Mouse (Mus musculus): ENCODE data around the gene Klk1b1. TPM values are rescaled to one million over a fixed set of nuclear protein-coding genes. Genes with fewer than 3 reads are reported as not detected.
"Not testable (repeated sequence)": the region's sequence is repeated elsewhere in the genome, so short reads cannot be mapped to it uniquely, and the experiment has no call there.

Klk1b1 gene
- total RNA-seq (2021), result not detected
- long read RNA-seq, experiment 1, result 0 reads
- long read RNA-seq, experiment 2, result 0 reads

GRCm38 (mm10) chr7:43966451-43966850, at the start of gene Klk1b1:
Gene Klk1b1, plus strand, starts transcription at chr7:43966751.
- no peak for DNase-seq (ENCODE audit: low spot score in 2 of 2)
- intact Hi-C loops (cut with DNase I), result no loop called here

DNA sequence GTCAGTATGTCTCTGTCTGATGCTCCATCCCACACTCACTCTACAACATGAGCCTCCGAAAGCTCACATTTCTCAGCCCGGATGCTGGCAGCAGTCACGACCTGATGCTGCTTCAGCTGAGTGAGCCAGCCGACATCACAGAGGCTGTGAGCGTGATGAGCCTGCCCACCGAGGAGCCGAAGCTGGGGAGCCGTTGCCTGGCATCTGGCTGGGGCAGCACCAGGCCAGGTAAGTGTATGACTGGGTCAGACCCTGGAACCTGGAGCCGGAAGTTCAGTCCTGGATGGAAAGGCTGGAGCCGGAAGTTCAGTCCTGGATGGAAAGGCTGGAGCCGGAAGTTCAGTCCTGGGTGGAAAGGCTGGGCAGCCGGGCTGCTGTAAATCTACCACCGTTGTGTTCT, 48.1 kb upstream of the Klk1b1 start:
- no peak for DNase-seq (ENCODE audit: low spot score in 2 of 2)
- intact Hi-C loops (cut with DNase I), result no loop called here

DNA sequence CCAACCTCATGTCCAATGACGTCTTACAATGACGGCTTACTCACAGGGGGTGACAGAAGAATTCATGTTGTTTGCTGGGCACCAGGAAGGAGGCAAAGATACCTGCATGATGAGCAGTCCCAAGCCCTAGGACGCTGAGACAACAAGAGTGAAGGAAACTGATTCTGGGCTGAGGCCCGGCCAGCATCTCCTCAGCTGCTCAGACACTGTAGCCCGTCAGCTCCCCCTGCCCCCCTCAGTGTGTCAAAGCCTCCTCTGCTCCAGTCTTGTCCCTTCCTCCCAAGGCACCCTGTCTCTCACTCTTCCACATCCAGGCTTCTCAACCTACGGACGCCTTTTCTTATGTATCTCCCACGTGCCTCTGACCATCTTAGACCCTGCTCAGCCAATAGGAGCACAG, 47.7 kb upstream of the Klk1b1 start:
- DNase-seq (ENCODE audit: low spot score in 2 of 2), result no peak
- intact Hi-C loops (cut with DNase I), result no loop called here

- DNase-seq (ENCODE audit: low spot score in 2 of 2), result peak; percentile 77 to 82
- intact Hi-C loops (cut with DNase I), result no loop called here
Measured at GRCm38 (mm10) chr7:43919559-43920451, 46.7 kb upstream of the Klk1b1 start.

DNA sequence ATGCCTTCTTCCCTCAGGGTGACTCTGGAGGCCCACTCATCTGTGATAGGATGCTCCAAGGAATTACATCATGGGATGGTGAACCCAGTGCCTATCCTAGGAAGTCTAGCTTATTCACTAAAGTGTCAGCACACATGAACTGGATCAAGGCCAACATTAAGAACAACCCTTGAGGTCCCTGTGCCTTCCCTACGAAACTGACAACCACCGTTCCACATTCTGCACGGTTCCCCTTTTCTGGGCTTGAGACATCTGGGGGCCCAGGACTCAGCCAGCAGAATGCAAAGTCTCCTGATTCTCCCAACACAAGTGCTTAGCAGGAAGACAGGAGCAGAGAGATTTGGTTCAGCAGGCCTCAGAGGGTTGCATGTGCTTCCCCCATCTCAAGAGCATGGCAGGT, 46.0 kb upstream of the Klk1b1 start:
- DNase-seq (ENCODE audit: low spot score in 2 of 2), result no peak
- intact Hi-C loops (cut with DNase I), result no loop called here

GRCm38 (mm10) chr7:43921087-43921486, 45.5 kb upstream of the Klk1b1 start:
- intact Hi-C loops (cut with DNase I), result no loop called here
- no peak for DNase-seq (ENCODE audit: low spot score in 2 of 2)

GRCm38 (mm10) chr7:43921941-43922340, 44.6 kb upstream of the Klk1b1 start:
- DNase-seq (ENCODE audit: low spot score in 2 of 2), result no peak
- intact Hi-C loops (cut with DNase I), result no loop called here

- no peak for DNase-seq (ENCODE audit: low spot score in 2 of 2)
- intact Hi-C loops (cut with DNase I), result no loop called here
Measured at GRCm38 (mm10) chr7:43925985-43926384, 40.6 kb upstream of the Klk1b1 start.

DNA sequence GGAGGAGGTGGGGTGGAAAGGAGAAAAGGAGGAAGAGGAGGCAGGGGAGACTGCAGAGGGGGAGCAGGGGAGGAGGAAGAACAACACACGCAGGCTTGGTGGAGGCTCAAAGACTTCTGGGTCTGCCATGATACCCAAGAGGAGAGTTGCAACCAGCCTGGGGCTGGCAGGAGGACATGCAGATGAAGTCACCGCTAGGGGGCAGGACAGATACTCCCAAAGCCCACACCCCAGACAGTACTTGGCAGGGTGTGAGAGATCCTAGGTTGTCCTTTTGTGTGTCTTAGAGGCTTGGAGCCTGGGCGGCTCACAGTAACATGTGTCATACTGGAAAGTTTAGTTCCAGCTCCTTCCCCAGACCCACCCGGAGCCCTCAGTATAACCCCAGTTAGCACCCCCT, 38.0 kb upstream of the Klk1b1 start:
- intact Hi-C loops (cut with DNase I), result no loop called here
- DNase-seq (ENCODE audit: low spot score in 2 of 2), result no peak

DNA sequence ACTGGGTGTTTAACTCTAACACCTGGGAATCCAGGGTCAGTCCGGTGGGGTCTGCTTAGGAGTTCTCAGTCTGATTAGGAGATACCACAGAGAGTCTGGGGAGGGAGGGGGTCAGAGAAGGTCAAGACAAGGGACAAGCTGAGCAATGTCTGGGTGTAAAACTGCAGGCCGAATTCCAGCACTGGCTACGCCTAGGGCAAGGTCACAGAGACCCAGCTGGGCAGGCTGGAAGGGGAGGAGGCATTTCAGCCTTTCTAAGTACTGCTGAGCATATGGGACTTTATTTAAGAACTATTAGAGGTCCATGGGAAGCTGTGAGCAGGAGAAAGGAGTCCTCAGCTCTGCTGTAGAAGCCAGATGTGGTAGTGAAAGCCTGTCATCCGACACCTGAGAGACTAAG, 34.2 kb upstream of the Klk1b1 start:
- intact Hi-C loops (cut with DNase I), result no loop called here
- DNase-seq (ENCODE audit: low spot score in 2 of 2), result no peak

- intact Hi-C loops (cut with DNase I), result no loop called here
- no peak for DNase-seq (ENCODE audit: low spot score in 2 of 2)
Measured at GRCm38 (mm10) chr7:43933440-43933839, 33.1 kb upstream of the Klk1b1 start, which contains the start of gene Klk15. Gene Klk15, plus strand, starts transcription at chr7:43933740.

DNA sequence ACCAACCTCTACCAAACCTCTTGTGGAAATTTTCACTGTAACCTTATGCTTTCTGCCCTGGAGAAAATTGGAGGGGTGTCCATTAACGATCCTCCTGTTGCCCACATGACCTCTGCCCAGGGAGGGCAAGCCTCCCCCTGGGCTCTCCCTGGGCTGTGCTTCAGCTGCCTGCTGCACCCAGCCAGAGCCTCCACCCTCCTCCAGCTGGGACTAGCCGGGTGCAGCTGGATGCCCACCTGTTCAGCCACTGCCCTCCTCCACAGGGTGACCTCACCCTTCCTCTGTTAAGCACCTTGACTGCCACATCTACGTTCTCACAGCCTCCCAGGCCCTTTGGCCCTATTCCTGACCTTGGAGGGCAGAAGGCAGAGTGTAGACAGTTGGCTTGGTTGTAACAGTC, 31.8 kb upstream of the Klk1b1 start:
- intact Hi-C loops (cut with DNase I), result no loop called here

GRCm38 (mm10) chr7:43936551-43936950, 30.0 kb upstream of the Klk1b1 start:
- intact Hi-C loops (cut with DNase I), result no loop called here
- DNase-seq (ENCODE audit: low spot score in 2 of 2), result no peak

More for the DNA sequence above, 31.8 kb upstream of the Klk1b1 start:
- no peak for DNase-seq (ENCODE audit: low spot score in 2 of 2)

- DNase-seq (ENCODE audit: low spot score in 2 of 2); intact Hi-C loops (cut with DNase I): not testable (repeated sequence)
Measured at GRCm38 (mm10) chr7:43942293-43942692, 24.3 kb upstream of the Klk1b1 start.

DNA sequence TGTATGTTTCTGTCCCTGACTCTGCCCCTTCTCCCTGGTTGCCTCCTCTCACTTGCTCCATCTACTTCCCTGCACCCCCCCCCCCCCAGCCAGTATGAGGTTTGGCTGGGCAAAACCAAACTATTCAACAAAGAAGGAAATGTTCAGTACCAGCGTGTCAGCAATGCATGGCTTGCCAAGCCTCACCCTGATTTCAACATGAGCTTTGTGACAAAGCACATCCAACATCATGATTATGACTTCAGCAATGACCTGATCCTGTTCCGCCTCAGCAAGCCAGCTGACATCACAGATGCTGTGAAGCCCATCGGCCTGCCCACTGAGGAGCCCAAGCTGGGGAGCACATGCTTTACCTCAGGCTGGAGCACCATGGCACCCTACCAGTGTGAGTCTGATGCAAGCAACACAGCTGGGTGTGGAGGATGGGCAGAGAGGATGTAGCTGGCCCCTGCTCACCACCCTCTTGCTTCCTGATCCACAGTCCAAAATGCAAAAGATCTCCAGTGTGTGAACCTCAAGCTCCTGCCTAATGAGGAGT, 21.8 kb upstream of the Klk1b1 start:
- intact Hi-C loops (cut with DNase I), result no loop called here

DNA sequence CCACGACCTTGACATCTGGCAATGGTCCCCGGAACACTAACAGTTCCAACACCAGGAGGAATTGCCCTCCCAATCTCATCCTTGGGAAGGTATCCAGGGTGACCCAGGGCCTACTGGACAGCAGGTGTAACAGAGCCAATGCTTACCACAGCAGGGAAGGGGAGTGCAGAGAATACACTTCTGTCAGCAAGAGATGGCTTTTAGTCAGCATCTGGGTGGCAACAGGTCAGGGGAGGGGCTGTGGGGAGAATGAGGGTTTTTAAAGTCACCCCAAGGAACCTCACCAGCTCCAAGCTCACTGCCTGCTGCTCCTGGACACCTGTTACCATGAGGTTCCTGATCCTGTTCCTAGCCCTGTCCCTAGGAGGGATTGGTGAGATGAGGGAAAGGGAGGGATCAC, 16.2 kb upstream of the Klk1b1 start, which contains the start of gene Klk1b8:
Gene Klk1b8 (plus strand): TSS at position 301 of the 400 bp plus-strand sequence.
- intact Hi-C loops (cut with DNase I), result no loop called here
- DNase-seq (ENCODE audit: low spot score in 2 of 2), result no peak

More for the DNA sequence above, 21.8 kb upstream of the Klk1b1 start:
- DNase-seq (ENCODE audit: low spot score in 2 of 2), result no peak

- intact Hi-C loops (cut with DNase I), result no loop called here
- peak; percentile 6 to 35 for DNase-seq (ENCODE audit: low spot score in 2 of 2)
Measured at GRCm38 (mm10) chr7:43952703-43953102, 13.8 kb upstream of the Klk1b1 start.

DNA sequence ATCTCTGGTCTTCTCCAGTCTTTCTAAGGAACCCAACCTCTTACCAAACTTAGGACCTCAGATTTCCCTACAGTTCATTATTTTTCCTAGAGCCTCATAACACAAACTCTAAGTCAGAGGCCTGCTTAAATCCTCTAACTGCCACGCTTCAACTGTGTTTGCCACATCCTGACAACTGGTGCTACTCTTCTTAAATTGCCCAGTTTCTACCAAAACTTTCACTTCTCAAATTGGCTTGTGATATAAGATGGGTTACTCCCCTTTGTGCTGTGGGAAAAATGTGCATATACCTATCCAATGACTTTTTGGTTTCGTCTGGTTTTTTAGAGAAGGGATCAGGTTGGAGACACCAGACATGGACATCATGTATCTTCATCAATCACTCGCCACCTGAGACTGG, 507 bp downstream of the Klk1b1 start:
- intact Hi-C loops (cut with DNase I), result no loop called here
- no peak for DNase-seq (ENCODE audit: low spot score in 2 of 2)

- intact Hi-C loops (cut with DNase I), result no loop called here
Measured at GRCm38 (mm10) chr7:43967612-43968011, 1.1 kb downstream of the Klk1b1 start.

GRCm38 (mm10) chr7:43975761-43976160, 9.2 kb downstream of the Klk1b1 start, which contains the start of gene Klk1b9:
Gene Klk1b9, plus strand, starts transcription at chr7:43976061.
- intact Hi-C loops (cut with DNase I), result not testable (repeated sequence)

More at GRCm38 (mm10) chr7:43967612-43968011, 1.1 kb downstream of the Klk1b1 start:
- DNase-seq (ENCODE audit: low spot score in 2 of 2), result no peak

DNA sequence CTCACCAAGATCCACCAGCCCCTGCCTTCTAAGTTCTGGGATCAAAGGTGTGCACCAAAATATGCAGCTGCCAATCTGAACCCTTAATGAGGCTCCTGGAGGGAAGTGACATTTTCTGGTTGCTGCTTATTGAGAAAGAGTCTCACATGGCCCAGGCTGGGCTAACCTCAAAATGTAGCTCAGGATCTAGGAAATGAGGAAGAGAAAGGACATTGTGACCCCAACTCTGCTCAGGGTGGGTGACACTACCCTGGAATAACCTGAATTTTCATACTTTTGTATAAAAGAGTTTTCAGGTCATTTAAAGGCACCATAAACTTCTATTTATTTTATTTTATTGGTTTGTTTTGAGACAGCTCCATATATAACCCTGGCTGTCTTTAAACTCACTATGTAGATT, 19.1 kb downstream of the Klk1b1 start:
- intact Hi-C loops (cut with DNase I), result no loop called here
- DNase-seq (ENCODE audit: low spot score in 2 of 2), result no peak

More at GRCm38 (mm10) chr7:43975761-43976160, 9.2 kb downstream of the Klk1b1 start, which contains the start of gene Klk1b9:
- DNase-seq (ENCODE audit: low spot score in 2 of 2), result not testable (repeated sequence)
